Mouse (Mus musculus) lung, postnatal 0 days (tissue): ENCODE data around the gene Igsf3. TPM values are rescaled to one million over a fixed set of nuclear protein-coding genes. Genes with fewer than 3 reads are reported as not detected.

Experiments used
- ATAC-seq: fragments of 200-750 bp; cut with Nextera tagmentation; 2 replicates; pipeline ENCODE4 v1.8.0; 2017; ENCODE audit warnings: moderate library complexity
- DNase-seq: peaks from one replicate; pipeline ENCODE4 v3.0.0-alpha.2; 2016; ENCODE audit warnings: low spot score
- H3K27ac ChIP-seq: fragments of 300-500 bp; sonication (generic); 2 replicates; pipeline ENCODE4 v1.5.1; 2014; ENCODE audit warnings: antibody characterized with exemption, mild to moderate bottlenecking, low read length, mixed read lengths
- H3K27me3 ChIP-seq: fragments of 300-500 bp; sonication (generic); replicated peaks from 2 replicates; pipeline ENCODE4 v1.6.1; 2014; ENCODE audit warnings: low read length, mixed read lengths; ENCODE audit not compliant: insufficient read depth
- H3K36me3 ChIP-seq: fragments of 300-500 bp; sonication (generic); 2 replicates; pipeline ENCODE4 v1.6.1; 2014; ENCODE audit warnings: low read length, mixed read lengths; ENCODE audit not compliant: insufficient read depth
- H3K4me1 ChIP-seq: fragments of 300-500 bp; sonication (generic); 2 replicates; pipeline ENCODE4 v1.6.1; 2014; ENCODE audit warnings: antibody characterized with exemption, low read depth, low read length, mixed read lengths; ENCODE audit not compliant: insufficient read depth
- H3K4me2 ChIP-seq: fragments of 300-500 bp; sonication (generic); replicated peaks from 2 replicates; pipeline ENCODE4 v1.6.1; 2014; ENCODE audit warnings: low read depth, mild to moderate bottlenecking, low read length, moderate library complexity, mixed read lengths
- H3K4me3 ChIP-seq: fragments of 300-500 bp; sonication (generic); 2 replicates; pipeline ENCODE4 v1.5.1; 2014; ENCODE audit warnings: low read depth, low read length
- H3K9ac ChIP-seq: fragments of 300-500 bp; sonication (generic); replicated peaks from 2 replicates; pipeline ENCODE4 v1.6.1; 2014; ENCODE audit warnings: low read depth, mild to moderate bottlenecking
- H3K9me3 ChIP-seq: fragments of 300-500 bp; sonication (generic); 2 replicates; pipeline ENCODE4 v1.6.1; 2016; ENCODE audit warnings: low read length, mixed read lengths
- CTCF ChIP-seq: IDR thresholded peaks from 2 replicates; pipeline ENCODE4 v1.5.1; 2016; ENCODE audit warnings: antibody characterized with exemption, mild to moderate bottlenecking
- EP300 ChIP-seq: IDR thresholded peaks from 2 replicates; pipeline ENCODE4 v1.6.1; 2016; ENCODE audit warnings: antibody characterized with exemption, mild to moderate bottlenecking, control low read depth
- WGBS: fragments of 180-500 bp; shearing (Covaris S2); extraction: QIAGEN DNeasy Blood & Tissue Kit; methylation state at CpG from one replicate; pipeline ENCODE4 v1.1.7; 2014; 5-methylcytosine and 5-hydroxymethylcytosine counted together
- polyA plus RNA-seq: library from polyadenylated mRNA; unstranded; fragments of >200 nt; fragmentation: Nextera tagmentation; extraction: Ambion mirVana; gene quantifications from 2 replicates; pipeline ENCODE4 v1.2.1, GENCODE M21; 2015

Igsf3 gene
- polyA plus RNA-seq, 1 experiment from 2014 or later, result 16.9 TPM

GRCm38 (mm10) chr3:101507766-101508165, 130.9 kb downstream of the Igsf3 start:
- Histone ChIP-seq H3K27me3 (no peaks in the 10 kb centered on the region), H3K9me3 (no peaks in the 10 kb centered on the region), H3K9ac (no peak overlapping the region), H3K4me2 (no peak overlapping the region), H3K4me1 (peaks cover 11% of the 10 kb centered on the region; the same call in 1 of the 2 replicates), H3K36me3 (no peaks in the 10 kb centered on the region), H3K27ac (no peak overlapping the region), H3K4me3 (no peak overlapping the region)
- TF ChIP-seq CTCF (no peak), EP300 (no peak)
- WGBS, result 49% methylated on average over 3 of the region's 3 CpGs
- ATAC-seq (peak; percentile 3; the same call in 1 of the 2 replicates), DNase-seq (no peak)

- Histone ChIP-seq H3K9ac (no peak overlapping the region), H3K27ac (no peak overlapping the region), H3K4me1 (peaks cover 11% of the 10 kb centered on the region; the same call in 1 of the 2 replicates), H3K9me3 (no peaks in the 10 kb centered on the region), H3K36me3 (no peaks in the 10 kb centered on the region), H3K4me3 (no peak overlapping the region), H3K27me3 (no peaks in the 10 kb centered on the region), H3K4me2 (no peak overlapping the region)
- WGBS, result 88% methylated on average over 10 of the region's 10 CpGs
- ATAC-seq (no peak), DNase-seq (no peak)
- no peak for TF ChIP-seq CTCF
- TF ChIP-seq EP300, result no peak
Measured at GRCm38 (mm10) chr3:101509707-101510544, 133.0 kb downstream of the Igsf3 start.

DNA sequence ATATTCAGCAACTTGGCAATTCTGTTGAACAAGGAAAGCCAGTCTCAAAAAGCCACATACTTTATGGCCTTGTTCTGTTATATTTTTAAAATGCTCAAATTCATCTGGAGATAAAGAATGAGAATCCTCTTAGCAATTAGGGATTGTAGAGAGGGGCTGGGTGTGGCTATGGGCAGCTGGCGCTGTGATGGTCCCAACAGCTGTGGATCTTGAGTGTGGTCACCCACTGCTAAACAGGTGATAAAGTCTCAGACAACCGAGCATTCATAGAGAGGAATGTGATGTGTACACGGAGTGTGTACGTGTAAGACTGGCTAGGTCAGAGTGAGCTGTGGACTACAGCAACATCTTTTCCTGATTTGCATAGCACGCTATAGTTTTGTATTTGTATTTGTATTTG, 133.7 kb downstream of the Igsf3 start:
- Histone ChIP-seq H3K27ac (no peak overlapping the region), H3K27me3 (no peaks in the 10 kb centered on the region), H3K36me3 (no peaks in the 10 kb centered on the region), H3K4me2 (no peak overlapping the region), H3K9me3 (no peaks in the 10 kb centered on the region), H3K4me1 (peaks cover 11% of the 10 kb centered on the region; the same call in 1 of the 2 replicates), H3K4me3 (no peak overlapping the region), H3K9ac (no peak overlapping the region)
- ATAC-seq (no peak), DNase-seq (no peak)
- 67% methylated on average over 5 of the region's 5 CpGs for WGBS
- TF ChIP-seq CTCF, result no peak
- TF ChIP-seq EP300, result no peak

Other genes starting within 250 kb of the Igsf3 start
- gene Cd2, start 89.1 kb upstream of the Igsf3 start, polyA plus RNA-seq, result 1.2 and 2.2 TPM in 2 replicates
- gene Atp1a1, start 227.6 kb downstream of the Igsf3 start, polyA plus RNA-seq, result 123 and 136 TPM in 2 replicates